ENCODE assay signal across 14 mouse cellular contexts in genomic region chr2:48480428-48481191, GRCm38 (mm10).
DNase-seq lines count a peak whose midpoint lies in the region; ATAC-seq lines count a peak whose summit lies in the region.
"Had no signal": no experiment of that assay in that cellular context is flagged by ENCODE, and none has a peak within 500 bp of the region (broad histone marks: within the 10 kb centered on the region; RNA-seq: fewer than 3 reads in every experiment).

No protein-coding gene starts in this region.

- 52% methylated on average over 9 of the region's 9 CpGs for WGBS in hindbrain, embryonic 12.5 days
- 56% methylated on average over 9 of the region's 9 CpGs for WGBS in hindbrain, embryonic 14.5 days
- 66% methylated on average over 9 of the region's 9 CpGs for WGBS in embryonic facial prominence, embryonic 10.5 days
- 63% methylated on average over 9 of the region's 9 CpGs for WGBS in limb, embryonic 13.5 days

- no peaks in the 10 kb centered on the region for H3K9me3 ChIP-seq in hindbrain, embryonic 12.5 days (replicated peaks)
- H3K9me3 ChIP-seq in hindbrain, embryonic 14.5 days (ENCODE audit: control insufficient read depth, low read length): no peaks in the 10 kb centered on the region
- H3K9me3 ChIP-seq in embryonic facial prominence, embryonic 10.5 days: no peaks in the 10 kb centered on the region
- no peaks in the 10 kb centered on the region for H3K9me3 ChIP-seq in limb, embryonic 13.5 days
- H3K9me3 ChIP-seq: liver, embryonic 12.5 days had no signal

- ATAC-seq in hindbrain, embryonic 12.5 days (ENCODE audit: low FRiP score): peak; percentile 53
- ATAC-seq in hindbrain, embryonic 14.5 days (ENCODE audit: low FRiP score): no peak
- 0 out of 2 replicates have a peak, but pooled peaks have one; percentile 59 for ATAC-seq in limb, embryonic 13.5 days (ENCODE audit: low FRiP score, low read depth)
- ATAC-seq: inflammation-experienced regulatory T-cells, adult 6 months; liver, embryonic 12.5 days had no signal

- no peak for DNase-seq in hindbrain, embryonic 14.5 days (ENCODE audit: low spot score)
- DNase-seq in 3T3-L1 (ENCODE audit: low read depth, low spot score): peak; percentile 44
- DNase-seq in embryonic facial prominence, embryonic 10.5 days (ENCODE audit: low spot score): no peak
- no peak for DNase-seq in thymus, postnatal 0 days (ENCODE audit: low spot score)
- DNase-seq in heart, adult 9 months (ENCODE audit: low spot score in 2 of 2): no peak
- DNase-seq in heart, postnatal 14 days: no peak
- DNase-seq: cerebellum, adult 8-10 months had no signal

- no peak overlapping the region; the same call in 1 of the 2 replicates for H3K4me2 ChIP-seq in hindbrain, embryonic 12.5 days (replicated peaks)
- no peak overlapping the region for H3K4me2 ChIP-seq in hindbrain, embryonic 14.5 days (replicated peaks)
- H3K4me2 ChIP-seq in limb, embryonic 13.5 days (replicated peaks): no peak overlapping the region
- H3K4me2 ChIP-seq: liver, embryonic 12.5 days had no signal

- peak overlapping the region; percentile 66 for H3K27ac ChIP-seq in hindbrain, embryonic 12.5 days
- H3K27ac ChIP-seq in hindbrain, embryonic 14.5 days: no peak overlapping the region
- H3K27ac ChIP-seq in embryonic facial prominence, embryonic 10.5 days (replicated peaks): peak overlapping the region; percentile 72
- peak overlapping the region; percentile 44; the same call in 1 of the 2 replicates for H3K27ac ChIP-seq in limb, embryonic 13.5 days
- H3K27ac ChIP-seq: heart, adult 2 months; liver, embryonic 12.5 days; macrophage; stomach, postnatal 0 days had no signal

- H3K27me3 ChIP-seq in hindbrain, embryonic 12.5 days: no peaks in the 10 kb centered on the region
- H3K27me3 ChIP-seq in hindbrain, embryonic 14.5 days (ENCODE audit: control insufficient read depth, insufficient read depth, low read length): no peaks in the 10 kb centered on the region
- H3K27me3 ChIP-seq in embryonic facial prominence, embryonic 10.5 days (replicated peaks; ENCODE audit: low read depth, poor library complexity, severe bottlenecking): no peaks in the 10 kb centered on the region
- no peaks in the 10 kb centered on the region for H3K27me3 ChIP-seq in limb, embryonic 13.5 days
- H3K27me3 ChIP-seq: liver, embryonic 12.5 days had no signal

- H3K9ac ChIP-seq in hindbrain, embryonic 12.5 days: no peak overlapping the region
- no peak overlapping the region for H3K9ac ChIP-seq in hindbrain, embryonic 14.5 days
- H3K9ac ChIP-seq in limb, embryonic 13.5 days: no peak overlapping the region
- H3K9ac ChIP-seq: liver, embryonic 12.5 days had no signal

- H3K4me1 ChIP-seq in hindbrain, embryonic 12.5 days: peaks cover 13% of the 10 kb centered on the region
- H3K4me1 ChIP-seq in hindbrain, embryonic 14.5 days (replicated peaks; ENCODE audit: control insufficient read depth, insufficient read depth, low read length): no peaks in the 10 kb centered on the region
- H3K4me1 ChIP-seq in embryonic facial prominence, embryonic 10.5 days: peaks cover 17% of the 10 kb centered on the region
- H3K4me1 ChIP-seq in limb, embryonic 13.5 days: peaks cover 16% of the 10 kb centered on the region
- H3K4me1 ChIP-seq: liver, embryonic 12.5 days had no signal

- no peak overlapping the region for H3K4me3 ChIP-seq in hindbrain, embryonic 12.5 days
- no peak overlapping the region for H3K4me3 ChIP-seq in hindbrain, embryonic 14.5 days (replicated peaks; ENCODE audit: low read length)
- H3K4me3 ChIP-seq in embryonic facial prominence, embryonic 10.5 days: no peak overlapping the region
- H3K4me3 ChIP-seq in limb, embryonic 13.5 days: no peak overlapping the region
- H3K4me3 ChIP-seq: heart, adult 2 months; liver, embryonic 12.5 days had no signal

- intact Hi-C loops in heart, postnatal 14 days (cut with DNase I): no loop called here

- H3K36me3 ChIP-seq in hindbrain, embryonic 12.5 days: no peaks in the 10 kb centered on the region
- no peaks in the 10 kb centered on the region for H3K36me3 ChIP-seq in hindbrain, embryonic 14.5 days (replicated peaks; ENCODE audit: control insufficient read depth, insufficient read depth)
- no peaks in the 10 kb centered on the region for H3K36me3 ChIP-seq in embryonic facial prominence, embryonic 10.5 days (replicated peaks)
- no peaks in the 10 kb centered on the region for H3K36me3 ChIP-seq in limb, embryonic 13.5 days
- H3K36me3 ChIP-seq: liver, embryonic 12.5 days had no signal
